Mouse (Mus musculus): ENCODE measurements around the gene A930004D18Rik. TPM values are rescaled to one million over a fixed set of nuclear protein-coding genes. Genes with fewer than 3 reads are reported as not detected.

Gene A930004D18Rik
- polyA plus RNA-seq, 1 experiment from 2014 or later, result 8.2 TPM

DNA sequence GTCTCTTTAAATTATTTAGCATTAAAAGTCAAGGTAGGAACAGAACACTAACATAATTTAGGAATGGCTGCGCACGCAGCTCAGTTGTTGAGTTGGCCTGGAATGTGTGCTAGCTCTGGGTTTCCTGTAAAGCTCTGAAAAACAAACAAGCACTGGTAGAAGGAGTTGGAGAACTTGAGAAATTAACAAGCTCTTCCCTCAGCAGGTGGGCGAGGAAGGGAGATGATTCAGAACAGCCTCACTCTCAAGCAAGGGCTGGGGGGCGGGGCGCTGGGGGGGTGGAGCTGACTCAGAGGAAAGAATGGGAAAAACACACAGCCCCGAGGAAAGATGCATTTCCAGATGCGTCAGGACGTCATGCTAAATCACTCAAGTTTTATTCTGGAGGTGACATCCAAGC, 32.4 kb downstream of the A930004D18Rik start:
- 27% methylated on average over 8 of the region's 8 CpGs for WGBS
- H3K9ac ChIP-seq (replicated peaks; ENCODE audit: low read depth, low read length), result no peak overlapping the region
- no peak for ATAC-seq (ENCODE audit: low read depth)
- no peaks in the 10 kb centered on the region for H3K9me3 ChIP-seq (ENCODE audit: control insufficient read depth, low read length)
- H3K4me2 ChIP-seq (ENCODE audit: low read depth, low read length), result no peak overlapping the region
- H3K4me1 ChIP-seq (ENCODE audit: control insufficient read depth, insufficient read depth, low read length), result no peaks in the 10 kb centered on the region
- H3K36me3 ChIP-seq (ENCODE audit: control insufficient read depth, insufficient read depth, low read length), result no peaks in the 10 kb centered on the region
- H3K4me3 ChIP-seq (ENCODE audit: low read depth, low read length), result no peak overlapping the region
- H3K27ac ChIP-seq (ENCODE audit: low read depth, low read length), result no peak overlapping the region
- H3K27me3 ChIP-seq (ENCODE audit: control insufficient read depth, insufficient read depth, low read length), result no peaks in the 10 kb centered on the region

DNA sequence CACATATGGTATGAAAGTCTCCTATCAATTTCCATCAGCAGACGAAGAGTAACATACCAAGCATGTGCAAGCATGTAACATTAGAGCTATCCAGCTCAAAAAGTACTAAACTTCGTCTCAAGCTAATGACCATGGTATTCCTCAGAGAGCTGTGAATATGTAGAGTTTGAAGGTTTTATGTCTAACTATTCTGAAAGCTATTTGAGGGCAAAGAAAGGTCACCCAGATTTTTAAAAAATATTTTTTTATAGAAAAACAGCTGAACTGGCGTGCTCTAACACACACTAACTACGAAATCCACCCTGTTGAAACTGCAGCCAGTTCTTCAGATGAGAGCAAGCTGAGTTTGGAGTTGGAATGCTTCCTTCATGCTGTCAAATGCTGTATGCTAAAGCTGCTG, 33.3 kb downstream of the A930004D18Rik start:
- no peak overlapping the region for H3K4me2 ChIP-seq (ENCODE audit: low read depth, low read length)
- no peak overlapping the region for H3K4me3 ChIP-seq (ENCODE audit: low read depth, low read length)
- H3K36me3 ChIP-seq (ENCODE audit: control insufficient read depth, insufficient read depth, low read length), result no peaks in the 10 kb centered on the region
- ATAC-seq (ENCODE audit: low read depth), result no peak
- no peaks in the 10 kb centered on the region for H3K4me1 ChIP-seq (ENCODE audit: control insufficient read depth, insufficient read depth, low read length)
- 75% methylated on average over 4 of the region's 4 CpGs for WGBS
- no peaks in the 10 kb centered on the region for H3K9me3 ChIP-seq (ENCODE audit: control insufficient read depth, low read length)
- H3K9ac ChIP-seq (replicated peaks; ENCODE audit: low read depth, low read length), result no peak overlapping the region
- H3K27me3 ChIP-seq (ENCODE audit: control insufficient read depth, insufficient read depth, low read length), result no peaks in the 10 kb centered on the region
- no peak overlapping the region for H3K27ac ChIP-seq (ENCODE audit: low read depth, low read length)

DNA sequence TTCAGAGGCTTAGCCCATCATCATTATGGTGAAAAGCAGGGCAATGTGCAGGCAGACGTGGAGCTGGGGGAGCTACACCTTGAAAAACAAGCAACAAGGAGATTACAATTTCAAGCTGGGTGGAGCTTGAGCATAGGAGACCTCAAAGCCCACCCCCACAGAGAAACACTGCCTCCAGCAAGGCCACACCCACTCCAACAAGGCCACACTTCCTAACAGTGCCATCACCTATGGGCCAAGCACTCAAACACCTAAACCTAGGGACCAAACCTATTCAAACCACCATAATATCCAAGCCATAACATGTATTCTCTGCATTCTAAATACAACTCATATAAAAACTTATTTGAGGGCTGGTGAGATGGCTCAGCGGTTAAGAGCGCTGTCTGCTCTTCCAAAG, 35.2 kb downstream of the A930004D18Rik start:
- Histone ChIP-seq H3K4me1 (ENCODE audit: control insufficient read depth, insufficient read depth, low read length) (no peaks in the 10 kb centered on the region), H3K27me3 (ENCODE audit: control insufficient read depth, insufficient read depth, low read length) (no peaks in the 10 kb centered on the region), H3K4me2 (ENCODE audit: low read depth, low read length) (no peak overlapping the region), H3K4me3 (ENCODE audit: low read depth, low read length) (no peak overlapping the region), H3K9me3 (ENCODE audit: control insufficient read depth, low read length) (no peaks in the 10 kb centered on the region), H3K9ac (replicated peaks; ENCODE audit: low read depth, low read length) (no peak overlapping the region), H3K36me3 (ENCODE audit: control insufficient read depth, insufficient read depth, low read length) (no peaks in the 10 kb centered on the region), H3K27ac (ENCODE audit: low read depth, low read length) (no peak overlapping the region)
- 98% methylated on average over 3 of the region's 3 CpGs for WGBS
- ATAC-seq (ENCODE audit: low read depth), result no peak

DNA sequence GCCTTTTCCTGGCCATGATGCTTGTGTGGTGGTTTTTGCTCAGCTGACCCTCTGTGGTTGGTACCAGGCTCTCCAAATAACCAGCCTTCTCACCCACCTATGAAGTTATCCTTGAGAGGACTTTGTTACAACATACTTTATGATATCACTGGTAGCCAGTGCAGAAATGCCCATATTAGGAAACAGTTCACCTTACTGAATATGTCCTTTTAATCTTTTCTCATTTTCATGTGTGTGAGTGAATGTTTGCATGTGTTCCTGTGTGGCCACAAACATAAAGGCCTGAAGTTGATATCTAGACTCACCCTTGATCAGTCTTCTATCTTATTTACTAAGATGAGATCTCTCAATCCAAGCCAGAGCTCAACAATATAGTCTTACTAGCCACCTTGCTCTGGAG, 40.7 kb downstream of the A930004D18Rik start, which contains the start of gene H2al2a:
H2al2a (minus strand) TSS at position 101 of the 400 bp plus-strand sequence.
- no peak within 1 kb of the TSS for H3K27ac ChIP-seq (ENCODE audit: low read depth, low read length)
- no peak for ATAC-seq (ENCODE audit: low read depth)
- H3K4me3 ChIP-seq (ENCODE audit: low read depth, low read length), result no peak within 1 kb of the TSS
- no peaks in the 10 kb centered on the region for H3K9me3 ChIP-seq (ENCODE audit: control insufficient read depth, low read length)
- no peak within 1 kb of the TSS for H3K9ac ChIP-seq (replicated peaks; ENCODE audit: low read depth, low read length)
- H3K4me1 ChIP-seq (ENCODE audit: control insufficient read depth, insufficient read depth, low read length), result no peaks in the 10 kb centered on the region
- no peaks in the 10 kb centered on the region for H3K27me3 ChIP-seq (ENCODE audit: control insufficient read depth, insufficient read depth, low read length)
- H3K4me2 ChIP-seq (ENCODE audit: low read depth, low read length), result no peak within 1 kb of the TSS
- H3K36me3 ChIP-seq (ENCODE audit: control insufficient read depth, insufficient read depth, low read length), result no peaks in the 10 kb centered on the region

DNA sequence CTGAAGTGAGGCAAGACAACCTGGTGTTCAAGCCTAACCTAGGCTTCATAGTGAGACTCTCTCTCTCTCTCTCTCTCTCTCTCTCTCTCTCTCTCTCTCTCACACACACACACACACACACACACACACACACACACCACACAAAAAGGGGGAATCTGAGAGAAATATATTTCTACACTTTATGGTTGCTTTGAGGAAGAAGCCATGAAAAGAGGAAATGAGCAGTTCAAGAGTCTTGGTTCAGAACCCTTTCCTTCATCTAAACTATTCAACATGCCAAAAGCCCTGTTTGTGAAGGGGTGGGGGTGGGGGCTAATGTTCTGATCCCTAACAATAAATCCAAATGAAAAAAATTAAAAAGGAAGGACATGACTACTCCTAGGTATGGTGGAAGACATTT, 48.0 kb downstream of the A930004D18Rik start:
- H3K4me2 ChIP-seq (ENCODE audit: low read depth, low read length), result no peak overlapping the region
- H3K27me3 ChIP-seq (ENCODE audit: control insufficient read depth, insufficient read depth, low read length), result no peaks in the 10 kb centered on the region
- no peaks in the 10 kb centered on the region for H3K9me3 ChIP-seq (ENCODE audit: control insufficient read depth, low read length)
- H3K36me3 ChIP-seq (ENCODE audit: control insufficient read depth, insufficient read depth, low read length), result no peaks in the 10 kb centered on the region
- no peak overlapping the region for H3K27ac ChIP-seq (ENCODE audit: low read depth, low read length)
- H3K9ac ChIP-seq (replicated peaks; ENCODE audit: low read depth, low read length), result no peak overlapping the region
- ATAC-seq (ENCODE audit: low read depth), result no peak
- H3K4me1 ChIP-seq (ENCODE audit: control insufficient read depth, insufficient read depth, low read length), result no peaks in the 10 kb centered on the region
- H3K4me3 ChIP-seq (ENCODE audit: low read depth, low read length), result no peak overlapping the region

DNA sequence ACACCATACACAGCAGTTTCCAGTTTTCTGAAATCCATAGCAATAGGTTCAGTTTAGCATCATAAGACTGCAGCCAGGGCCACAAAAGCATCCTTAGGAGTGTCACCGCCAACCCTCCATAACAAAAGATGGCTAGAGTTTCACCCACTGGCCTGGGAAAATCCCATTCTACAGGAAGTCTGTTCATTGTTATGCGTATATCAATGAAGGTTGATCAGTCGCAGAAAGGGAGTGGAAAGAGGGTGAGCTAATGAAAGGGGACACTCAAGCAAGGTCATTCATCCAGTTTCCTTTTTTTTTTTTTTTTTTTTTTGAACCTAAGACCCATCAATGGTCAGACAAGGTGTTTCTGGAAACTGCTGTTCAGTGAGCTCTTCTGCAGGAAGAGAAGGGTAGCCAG, 48.4 kb downstream of the A930004D18Rik start:
- H3K4me2 ChIP-seq (ENCODE audit: low read depth, low read length), result no peak overlapping the region
- no peak for ATAC-seq (ENCODE audit: low read depth)
- H3K36me3 ChIP-seq (ENCODE audit: control insufficient read depth, insufficient read depth, low read length), result no peaks in the 10 kb centered on the region
- H3K9ac ChIP-seq (replicated peaks; ENCODE audit: low read depth, low read length), result no peak overlapping the region
- H3K4me1 ChIP-seq (ENCODE audit: control insufficient read depth, insufficient read depth, low read length), result no peaks in the 10 kb centered on the region
- H3K27me3 ChIP-seq (ENCODE audit: control insufficient read depth, insufficient read depth, low read length), result no peaks in the 10 kb centered on the region
- 56% methylated on average over 3 of the region's 3 CpGs for WGBS
- H3K27ac ChIP-seq (ENCODE audit: low read depth, low read length), result no peak overlapping the region
- no peak overlapping the region for H3K4me3 ChIP-seq (ENCODE audit: low read depth, low read length)
- no peaks in the 10 kb centered on the region for H3K9me3 ChIP-seq (ENCODE audit: control insufficient read depth, low read length)

DNA sequence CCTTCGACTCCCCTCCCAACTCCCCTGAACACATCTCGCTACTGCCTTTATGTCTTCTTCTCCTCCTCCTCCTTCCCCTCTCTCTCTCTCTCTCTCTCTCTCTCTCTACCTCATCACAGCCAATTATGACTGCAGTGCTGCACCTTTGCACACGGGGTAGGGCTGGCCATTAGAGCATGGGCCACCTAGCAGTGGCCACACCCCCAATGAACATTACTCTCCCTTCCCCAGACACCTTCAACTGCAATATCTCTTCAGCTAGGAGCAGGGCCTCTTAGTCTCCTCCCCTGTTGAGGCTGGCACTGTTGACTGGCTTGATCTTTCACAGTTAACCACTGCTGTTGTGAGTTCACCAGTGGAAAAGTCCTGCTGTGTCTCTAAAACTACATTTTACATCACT, 50.8 kb downstream of the A930004D18Rik start:
- H3K36me3 ChIP-seq (ENCODE audit: control insufficient read depth, insufficient read depth, low read length), result no peaks in the 10 kb centered on the region
- H3K9me3 ChIP-seq (ENCODE audit: control insufficient read depth, low read length), result no peaks in the 10 kb centered on the region
- H3K27ac ChIP-seq (ENCODE audit: low read depth, low read length), result no peak overlapping the region
- no peaks in the 10 kb centered on the region for H3K27me3 ChIP-seq (ENCODE audit: control insufficient read depth, insufficient read depth, low read length)
- no peak overlapping the region for H3K4me2 ChIP-seq (ENCODE audit: low read depth, low read length)
- H3K4me1 ChIP-seq (ENCODE audit: control insufficient read depth, insufficient read depth, low read length), result no peaks in the 10 kb centered on the region
- H3K9ac ChIP-seq (replicated peaks; ENCODE audit: low read depth, low read length), result no peak overlapping the region
- 89% methylated on average over 3 of the region's 3 CpGs for WGBS
- no peak for ATAC-seq (ENCODE audit: low read depth)
- no peak overlapping the region for H3K4me3 ChIP-seq (ENCODE audit: low read depth, low read length)

DNA sequence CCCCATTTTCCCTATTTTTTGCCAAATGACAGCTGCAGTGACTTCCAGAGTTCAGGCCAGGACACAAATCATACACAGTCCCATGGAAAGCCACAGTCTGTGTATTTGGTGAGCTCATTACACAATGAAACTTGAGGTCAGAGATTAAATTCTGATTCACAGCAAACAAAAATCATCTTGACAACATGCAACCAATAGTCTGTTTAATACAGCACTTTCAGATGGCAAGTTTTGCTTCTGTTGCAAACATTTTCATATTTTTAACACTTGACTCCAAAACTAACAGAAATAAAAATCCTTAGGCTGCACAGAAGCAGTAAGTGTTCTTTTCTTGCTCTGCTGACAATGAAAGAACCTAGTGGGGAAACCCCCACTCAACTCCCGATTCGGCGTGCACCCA, 52.8 kb downstream of the A930004D18Rik start:
- Histone ChIP-seq H3K4me3 (ENCODE audit: low read depth, low read length) (no peak overlapping the region), H3K9me3 (ENCODE audit: control insufficient read depth, low read length) (no peaks in the 10 kb centered on the region), H3K4me1 (ENCODE audit: control insufficient read depth, insufficient read depth, low read length) (no peaks in the 10 kb centered on the region), H3K27me3 (ENCODE audit: control insufficient read depth, insufficient read depth, low read length) (no peaks in the 10 kb centered on the region), H3K27ac (ENCODE audit: low read depth, low read length) (no peak overlapping the region), H3K9ac (replicated peaks; ENCODE audit: low read depth, low read length) (no peak overlapping the region), H3K4me2 (ENCODE audit: low read depth, low read length) (no peak overlapping the region), H3K36me3 (ENCODE audit: control insufficient read depth, insufficient read depth, low read length) (no peaks in the 10 kb centered on the region)
- 99% methylated on average over 3 of the region's 3 CpGs for whole genome bisulfite sequencing
- ATAC-seq (ENCODE audit: low read depth), result no peak

DNA sequence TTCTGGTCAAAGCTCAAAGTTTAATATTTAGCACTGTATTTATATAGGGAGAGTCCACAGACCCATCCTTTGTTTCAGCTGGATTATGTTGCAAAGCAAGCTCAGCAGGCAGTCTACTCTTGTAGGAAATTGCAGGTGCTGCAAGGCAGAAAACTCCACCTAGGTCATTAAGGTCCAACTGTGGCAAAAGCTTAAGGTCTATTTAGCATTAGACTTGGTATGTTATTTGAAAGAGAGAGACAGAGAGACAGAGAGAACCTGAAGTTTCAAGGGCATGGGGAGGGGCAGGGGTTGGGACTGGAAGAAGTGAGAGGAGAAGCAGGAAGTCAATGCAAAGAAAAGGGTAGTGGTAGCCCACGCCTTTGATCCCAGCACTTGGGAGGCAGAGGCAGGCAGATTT, 54.8 kb downstream of the A930004D18Rik start:
- Histone ChIP-seq H3K4me2 (ENCODE audit: low read depth, low read length) (no peak overlapping the region), H3K9me3 (ENCODE audit: control insufficient read depth, low read length) (no peaks in the 10 kb centered on the region), H3K27ac (ENCODE audit: low read depth, low read length) (no peak overlapping the region), H3K4me1 (ENCODE audit: control insufficient read depth, insufficient read depth, low read length) (no peaks in the 10 kb centered on the region), H3K4me3 (ENCODE audit: low read depth, low read length) (no peak overlapping the region), H3K36me3 (ENCODE audit: control insufficient read depth, insufficient read depth, low read length) (no peaks in the 10 kb centered on the region), H3K27me3 (ENCODE audit: control insufficient read depth, insufficient read depth, low read length) (no peaks in the 10 kb centered on the region), H3K9ac (replicated peaks; ENCODE audit: low read depth, low read length) (no peak overlapping the region)
- WGBS, result 96% methylated on average over 1 of the region's 1 CpGs
- no peak for ATAC-seq (ENCODE audit: low read depth)

DNA sequence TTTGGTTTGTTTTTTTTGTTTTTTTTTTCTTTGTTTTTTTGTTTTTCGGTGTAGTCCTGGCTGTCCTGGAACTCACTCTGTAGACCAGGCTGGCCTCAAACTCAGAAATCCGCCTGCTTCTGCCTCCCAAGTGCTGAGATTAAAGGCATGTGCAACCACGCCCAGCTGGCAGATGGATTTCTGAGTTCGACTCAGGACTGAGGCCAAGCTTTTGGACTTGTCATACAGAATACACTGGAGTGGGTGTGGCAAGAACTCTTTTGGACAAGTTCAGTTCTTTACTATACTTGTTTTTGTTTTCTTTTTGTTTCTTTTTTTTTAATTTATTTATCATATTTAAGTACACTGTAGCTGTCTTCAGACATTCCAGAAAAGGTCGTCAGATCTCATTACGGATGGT, 58.8 kb downstream of the A930004D18Rik start:
- no peak for ATAC-seq (ENCODE audit: low read depth)
- H3K4me1 ChIP-seq (ENCODE audit: control insufficient read depth, insufficient read depth, low read length), result no peaks in the 10 kb centered on the region
- H3K9ac ChIP-seq (replicated peaks; ENCODE audit: low read depth, low read length), result no peak overlapping the region
- no peaks in the 10 kb centered on the region for H3K27me3 ChIP-seq (ENCODE audit: control insufficient read depth, insufficient read depth, low read length)
- H3K4me3 ChIP-seq (ENCODE audit: low read depth, low read length), result no peak overlapping the region
- H3K27ac ChIP-seq (ENCODE audit: low read depth, low read length), result no peak overlapping the region
- WGBS, result 94% methylated on average over 6 of the region's 6 CpGs
- H3K4me2 ChIP-seq (ENCODE audit: low read depth, low read length), result no peak overlapping the region
- H3K36me3 ChIP-seq (ENCODE audit: control insufficient read depth, insufficient read depth, low read length), result no peaks in the 10 kb centered on the region
- no peaks in the 10 kb centered on the region for H3K9me3 ChIP-seq (ENCODE audit: control insufficient read depth, low read length)
